ENCODE assay signal across 17 mouse cellular contexts in genomic region chr12:107759911-107760310, GRCm38 (mm10).
"Had no signal": no experiment of that assay in that cellular context is flagged by ENCODE, and none has a peak within 500 bp of the region (broad histone marks: within the 10 kb centered on the region; RNA-seq: fewer than 3 reads in every experiment).

No protein-coding gene starts in this region.

- H3K36me3 ChIP-seq: limb, embryonic 12.5 days; limb, embryonic 15.5 days; lung, embryonic 15.5 days; midbrain, embryonic 10.5 days; midbrain, embryonic 13.5 days had no signal

- H3K4me1 ChIP-seq: megakaryocyte, embryonic 14.5 days had no signal

- DNase-seq: kidney, adult 18-20 months; kidney, adult 9 months; kidney, postnatal 14 days; kidney, postnatal 4 days; left cerebral cortex, postnatal 4 days; liver, postnatal 0 days had no signal

- H3K4me3 ChIP-seq: limb, embryonic 12.5 days; limb, embryonic 15.5 days; lung, embryonic 15.5 days; midbrain, embryonic 10.5 days; midbrain, embryonic 13.5 days; myocyte had no signal

- H3K27me3 ChIP-seq: limb, embryonic 15.5 days; lung, embryonic 15.5 days; megakaryocyte, embryonic 14.5 days; midbrain, embryonic 13.5 days had no signal

- H3K27ac ChIP-seq: limb, embryonic 12.5 days; limb, embryonic 15.5 days; liver, embryonic 14.5 days; lung, embryonic 15.5 days; midbrain, embryonic 10.5 days; midbrain, embryonic 13.5 days had no signal

- ATAC-seq: inflammation-experienced regulatory T-cells, adult 6 months; intestine, embryonic 16.5 days; liver, postnatal 0 days; midbrain, embryonic 13.5 days; midbrain, embryonic 16.5 days had no signal
